Mouse (Mus musculus) heart, adult 18-20 months (tissue): ENCODE results near the gene Dync1i1. TPM values are rescaled to one million over a fixed set of nuclear protein-coding genes. Genes with fewer than 3 reads are reported as not detected.

Experiments used
- DNase-seq, 2 experiments: peaks; one replicate each; pipeline ENCODE4 v3.0.0; 2021 to 2022; ENCODE audit warnings: mixed read lengths in 1 of 2
- total RNA-seq, 2 experiments: library from RNA; stranded (reverse); gene quantifications; 2 replicates each; pipeline ENCODE4 v1.2.3; 2021

Gene Dync1i1
- total RNA-seq, 2 experiments from 2014 or later: 0.27 to 0.39 TPM

DNA sequence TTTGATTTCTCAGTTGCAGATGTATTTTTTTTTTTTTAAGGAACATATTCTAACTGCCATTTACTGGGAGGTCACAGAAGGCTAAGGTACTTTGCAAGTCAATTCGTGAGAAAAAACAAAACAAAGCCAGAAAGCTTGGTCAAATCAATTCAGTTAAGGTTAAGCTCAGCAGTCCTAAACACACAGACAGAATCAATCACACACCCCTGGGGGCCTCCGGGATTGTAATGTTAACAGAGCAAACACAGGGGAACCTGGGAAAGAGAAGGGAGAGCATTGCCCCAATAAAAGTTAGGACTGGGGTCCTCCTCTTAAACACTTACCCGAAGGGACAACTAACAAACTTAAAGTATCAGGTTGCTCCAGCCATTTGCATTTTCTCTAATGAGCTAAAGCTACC lies 344.6 kb downstream of the Dync1i1 start:
- DNase-seq: no peak

DNA sequence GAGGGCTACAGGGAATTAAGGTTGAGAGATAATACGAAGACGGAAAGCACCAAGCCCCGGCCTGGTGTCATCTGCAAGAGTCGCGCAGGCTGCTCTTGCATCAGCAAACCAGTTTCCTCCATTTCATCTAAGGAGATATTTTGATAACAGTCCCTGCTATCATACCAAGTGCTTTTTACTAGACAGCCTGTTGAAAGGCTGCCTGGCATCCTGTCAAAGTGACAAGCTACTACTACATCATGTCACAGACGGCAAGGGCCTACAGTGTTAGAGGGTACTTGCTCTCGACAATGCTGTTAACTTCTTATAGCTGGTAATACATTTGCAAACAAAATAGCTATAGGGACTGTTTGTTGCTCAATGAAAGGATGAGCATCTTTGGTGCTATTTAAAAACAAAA lies 345.6 kb downstream of the Dync1i1 start:
- DNase-seq: no peak

DNA sequence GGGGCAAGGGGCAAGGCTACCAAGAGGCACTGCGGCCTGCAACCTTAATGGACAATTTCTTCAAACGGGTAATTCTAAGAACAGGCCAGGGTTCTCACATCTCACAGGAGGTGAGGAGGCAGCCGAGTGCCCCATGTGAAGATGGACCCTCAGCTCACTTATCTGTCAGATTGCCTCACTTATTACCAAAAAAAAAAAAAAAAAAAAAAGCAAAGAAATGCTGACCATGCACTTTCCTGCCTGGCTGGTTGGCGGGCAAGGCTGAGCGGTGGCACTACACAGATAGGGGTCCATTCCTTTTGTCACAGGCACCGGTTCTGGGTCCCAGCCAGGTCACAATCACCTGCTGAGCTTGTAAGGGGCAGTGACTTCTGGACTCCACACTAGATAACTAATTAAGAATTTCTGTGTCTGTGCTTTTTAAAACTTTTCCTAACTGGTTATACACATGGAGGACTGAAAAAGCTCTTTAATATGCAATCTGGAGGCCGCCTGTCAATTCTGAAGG lies 350.6 kb downstream of the Dync1i1 start:
- no peak for DNase-seq

DNA sequence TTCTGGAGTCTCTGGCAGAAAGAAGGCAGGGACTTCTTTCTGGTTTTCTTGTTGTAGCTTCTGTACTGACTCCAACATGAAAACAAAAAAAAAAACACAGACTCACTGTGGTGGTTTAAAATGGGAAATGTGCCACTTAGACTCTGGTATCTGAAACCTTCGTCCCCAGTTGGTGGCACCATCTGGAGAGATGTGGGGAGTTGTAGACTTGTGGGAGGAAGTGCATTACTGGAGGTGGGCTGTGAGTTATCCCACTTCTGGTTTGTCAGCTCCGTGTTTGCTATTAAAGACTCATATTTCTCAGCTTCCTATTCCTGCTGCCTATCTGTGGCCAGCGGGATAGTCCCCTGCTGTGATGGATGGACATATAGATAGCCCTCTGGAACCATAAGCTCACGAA lies 351.8 kb downstream of the Dync1i1 start:
- no peak for DNase-seq

Other genes with a start within 250 kb of the Dync1i1 start
- 1,000 to 10,000 TPM in 1 of 2 experiments, 100 to 1,000 TPM in 1; 411 to 1,240 TPM for gene Pdk4, start 229.3 kb upstream of the Dync1i1 start, total RNA-seq